Mouse (Mus musculus) bone marrow macrophage, adult 2 months (primary cell): Measurements from ENCODE around the gene Acaa1a. TPM values are rescaled to one million over a fixed set of nuclear protein-coding genes. Genes with fewer than 3 reads are reported as not detected.
"Not testable (repeated sequence)": the region's sequence is repeated elsewhere in the genome, so short reads cannot be mapped to it uniquely, and the experiment has no call there.

Experiments
- H3K27ac ChIP-seq: 2 replicates; pipeline ENCODE4 v1.5.1; 2012; ENCODE audit warnings: low read depth, low read length; ENCODE audit not compliant: insufficient read depth
- H3K4me1 ChIP-seq: 2 replicates; pipeline ENCODE4 v1.6.1; 2012; ENCODE audit warnings: low read length; ENCODE audit not compliant: control insufficient read depth, insufficient read depth
- H3K4me3 ChIP-seq: 2 replicates; pipeline ENCODE4 v1.5.1; 2012; ENCODE audit warnings: mild to moderate bottlenecking, low read length, moderate library complexity; ENCODE audit not compliant: insufficient read depth
- CTCF ChIP-seq: IDR thresholded peaks from 2 replicates; pipeline ENCODE4 v1.5.1; 2012; ENCODE audit warnings: low read depth, mild to moderate bottlenecking, low read length, moderate library complexity
- POLR2A ChIP-seq: IDR thresholded peaks from 2 replicates; pipeline ENCODE4 v1.6.1; 2012; ENCODE audit warnings: mild to moderate bottlenecking, low read depth, low read length, borderline replicate concordance
- polyA plus RNA-seq: library from polyadenylated mRNA; stranded (reverse); fragments of >200 nt; gene quantifications from 2 replicates; pipeline ENCODE4 v1.2.4, GENCODE M21; 2012; ENCODE audit not compliant: missing spikeins, insufficient read depth, insufficient read length

The Acaa1a gene
- polyA plus RNA-seq, 1 experiment = 99.1 TPM

DNA sequence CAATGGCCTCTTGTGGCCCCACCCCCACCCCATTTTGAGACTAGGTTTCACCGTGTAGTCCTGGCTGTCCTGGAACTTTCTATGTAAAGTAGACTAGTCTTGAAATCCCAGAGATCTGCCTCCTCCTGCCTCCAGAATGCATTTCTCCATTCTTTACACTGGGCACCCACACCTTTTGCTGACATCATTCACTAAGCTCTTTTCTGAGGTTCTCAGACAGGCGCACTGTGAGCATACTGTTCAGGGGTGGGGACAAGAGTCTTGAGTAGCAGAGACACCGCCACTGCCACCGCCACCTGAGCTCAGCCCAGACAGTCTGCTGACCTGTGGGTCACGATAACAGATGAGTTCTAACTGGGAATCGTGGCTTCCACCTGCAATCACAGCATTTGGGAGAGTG lies 16.5 kb downstream of the Acaa1a start:
- Histone ChIP-seq H3K27ac (no peak overlapping the region), H3K4me1 (peaks cover 2% of the 10 kb centered on the region; the same call in 1 of the 2 replicates), H3K4me3 (no peak overlapping the region)
- no peak for TF ChIP-seq CTCF
- no peak for TF ChIP-seq POLR2A

- TF ChIP-seq POLR2A = no peak
- peak; percentile 46 for TF ChIP-seq CTCF
- Histone ChIP-seq H3K27ac (no peak within 1 kb of the TSS), H3K4me1 (peaks cover 2% of the 10 kb centered on the region; the same call in 1 of the 2 replicates), H3K4me3 (peak within 1 kb of the TSS; percentile 94)
These were observed 18.0 kb downstream of the Acaa1a start, which contains the start of gene Xylb for GRCm38 (mm10) chr9:119357331-119358057. Gene Xylb, plus strand, starts transcription at chr9:119357381.

- peak overlapping the region; percentile 94 for H3K4me3 ChIP-seq
- no peak for TF ChIP-seq POLR2A
- no peak for TF ChIP-seq CTCF
- H3K4me1 ChIP-seq = peaks cover 2% of the 10 kb centered on the region; the same call in 1 of the 2 replicates
- H3K27ac ChIP-seq = no peak overlapping the region
These were observed 18.6 kb downstream of the Acaa1a start for GRCm38 (mm10) chr9:119358058-119358429.

DNA sequence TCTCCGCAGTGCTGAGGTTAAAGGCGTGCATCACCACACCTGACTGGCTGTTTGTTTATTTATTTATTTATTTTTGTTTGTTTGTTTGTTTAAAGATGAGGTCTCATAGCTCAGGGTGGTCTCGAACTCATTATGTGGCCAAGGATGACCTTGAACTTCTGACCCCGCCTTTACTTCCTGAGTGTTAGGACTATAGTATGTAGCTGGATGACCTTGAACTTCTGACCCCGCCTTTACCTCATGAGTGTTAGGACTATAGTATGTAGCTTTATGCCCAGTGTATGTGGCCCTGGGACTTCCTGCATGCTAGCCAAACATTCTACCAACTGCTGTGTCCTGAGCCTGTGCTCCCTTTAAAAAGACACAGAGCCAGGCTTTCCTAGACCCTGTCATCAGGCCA lies 21.9 kb downstream of the Acaa1a start:
- H3K27ac ChIP-seq = no peak overlapping the region
- H3K4me3 ChIP-seq = no peak overlapping the region
- no peak for TF ChIP-seq POLR2A
- no peak for TF ChIP-seq CTCF
- H3K4me1 ChIP-seq = peaks cover 17% of the 10 kb centered on the region

- no peak overlapping the region for H3K27ac ChIP-seq
These were observed 23.8 kb downstream of the Acaa1a start for GRCm38 (mm10) chr9:119363229-119363628.

DNA sequence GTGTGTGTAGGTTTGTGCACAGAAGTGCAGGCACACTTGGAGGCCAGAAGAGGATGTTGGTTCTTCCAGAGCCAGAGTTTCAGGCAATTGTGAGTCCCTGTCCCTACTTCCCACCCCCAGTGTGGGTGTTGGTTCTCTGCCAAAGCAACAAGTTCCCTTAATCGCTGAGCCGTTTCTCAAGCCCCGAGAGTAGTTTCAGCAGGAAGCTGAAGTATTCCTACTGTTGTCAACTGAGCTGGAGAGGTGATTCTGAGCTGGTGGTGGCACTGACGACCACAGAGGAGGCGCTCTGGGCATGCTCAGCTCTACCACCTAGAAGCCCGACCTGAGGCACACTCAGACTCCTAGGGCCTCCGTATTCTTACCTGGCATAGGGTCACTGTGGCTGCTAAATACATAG lies 25.8 kb downstream of the Acaa1a start, which contains the start of gene Slc22a14:
Gene Slc22a14 (minus strand): TSS at position 270 of the 400 bp plus-strand sequence.
- Histone ChIP-seq H3K27ac (peak within 1 kb of the TSS; percentile 32; the same call in 1 of the 2 replicates), H3K4me1 (peaks cover 15% of the 10 kb centered on the region), H3K4me3 (no peak within 1 kb of the TSS)
- TF ChIP-seq CTCF = no peak
- TF ChIP-seq POLR2A = no peak

More at GRCm38 (mm10) chr9:119363229-119363628, 23.8 kb downstream of the Acaa1a start:
- Histone ChIP-seq H3K4me1 (peaks cover 15% of the 10 kb centered on the region), H3K4me3 (no peak overlapping the region)
- TF ChIP-seq POLR2A (no peak), CTCF (no peak)

- TF ChIP-seq CTCF = no peak
- TF ChIP-seq POLR2A = no peak
- Histone ChIP-seq H3K4me1 (peaks cover 15% of the 10 kb centered on the region), H3K27ac (no peak overlapping the region), H3K4me3 (no peak overlapping the region)
These were observed 28.9 kb downstream of the Acaa1a start for GRCm38 (mm10) chr9:119368367-119368766.

DNA sequence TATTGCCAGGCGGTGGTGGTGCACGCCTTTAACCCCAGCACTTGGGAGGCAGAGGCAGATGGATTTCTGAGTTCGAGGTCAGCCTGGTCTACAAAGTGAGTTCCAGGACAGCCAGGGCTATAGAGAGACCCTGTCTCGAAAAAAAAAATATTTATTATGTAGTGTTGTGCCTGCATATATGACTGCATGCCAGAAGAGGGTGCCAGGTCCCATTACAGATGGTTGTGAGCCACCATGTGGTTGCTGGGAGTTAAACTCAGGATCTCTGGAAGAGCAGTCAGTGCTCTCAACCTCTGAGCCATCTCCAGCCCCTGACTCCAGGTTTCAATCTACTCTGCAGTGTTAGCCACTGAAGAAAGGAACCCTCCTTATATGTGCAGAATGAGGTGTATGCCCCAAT lies 31.3 kb downstream of the Acaa1a start:
- not testable (repeated sequence) for H3K4me3 ChIP-seq, H3K27ac ChIP-seq, H3K4me1 ChIP-seq

DNA sequence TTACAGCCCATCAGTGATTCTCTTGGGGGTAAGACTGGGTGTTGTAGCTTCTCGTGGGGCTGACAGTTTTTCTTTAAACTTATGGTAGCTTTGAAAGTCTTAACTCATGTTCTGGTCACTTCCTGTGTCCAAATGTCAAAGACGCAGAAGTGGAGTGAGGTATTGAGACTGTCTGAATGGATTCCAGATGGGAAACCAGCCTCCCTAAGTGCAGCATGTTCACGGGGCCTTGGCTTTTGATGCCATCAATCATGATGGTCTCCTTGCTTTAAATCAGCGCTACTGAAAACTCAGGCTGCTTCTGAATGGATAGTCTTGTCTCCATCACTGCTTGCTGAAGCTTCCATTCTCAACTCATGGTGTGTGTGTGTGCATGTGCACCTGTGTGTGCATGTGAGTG lies 31.8 kb downstream of the Acaa1a start:
- H3K4me3 ChIP-seq = no peak overlapping the region
- no peaks in the 10 kb centered on the region for H3K4me1 ChIP-seq
- no peak for TF ChIP-seq CTCF
- no peak for TF ChIP-seq POLR2A
- H3K27ac ChIP-seq = no peak overlapping the region

- TF ChIP-seq CTCF (no peak), POLR2A (no peak)
- no peak overlapping the region for H3K4me3 ChIP-seq
- H3K4me1 ChIP-seq = peaks cover 7% of the 10 kb centered on the region; the same call in 1 of the 2 replicates
- H3K27ac ChIP-seq = no peak overlapping the region
These were observed 35.5 kb downstream of the Acaa1a start for GRCm38 (mm10) chr9:119375008-119375407.
